Mouse (Mus musculus) cerebellum, adult 11-12 months (tissue): ENCODE measurements around the gene Tchp.

Experiments
- DNase-seq: peaks from one replicate; pipeline ENCODE4 v3.0.0; 2022

The Tchp gene

GRCm38 (mm10) chr5:114707265-114708068 lies at the start of gene Tchp:
Gene Tchp (plus strand): TSS chr5:114707760.
- peak; percentile 92 for DNase-seq

- no peak for DNase-seq
These were observed 49.3 kb upstream of the Tchp start, which contains the start of gene Trpv4 for GRCm38 (mm10) chr5:114658255-114658654. Gene Trpv4 (minus strand): TSS chr5:114658421.

- DNase-seq = no peak
These were observed 46.5 kb upstream of the Tchp start for GRCm38 (mm10) chr5:114661029-114661428.

GRCm38 (mm10) chr5:114664139-114664538 lies 43.4 kb upstream of the Tchp start:
- no peak for DNase-seq

- DNase-seq = no peak
These were observed 42.8 kb upstream of the Tchp start for GRCm38 (mm10) chr5:114664750-114665149.

- DNase-seq = no peak
These were observed 40.9 kb upstream of the Tchp start for GRCm38 (mm10) chr5:114666659-114667058.

GRCm38 (mm10) chr5:114667228-114667856 lies 40.2 kb upstream of the Tchp start:
- peak; percentile 95 for DNase-seq

- no peak for DNase-seq
These were observed 38.5 kb upstream of the Tchp start for GRCm38 (mm10) chr5:114669014-114669413.

- no peak for DNase-seq
These were observed 34.4 kb upstream of the Tchp start for GRCm38 (mm10) chr5:114673114-114673513.

- DNase-seq = no peak
These were observed 33.0 kb upstream of the Tchp start for GRCm38 (mm10) chr5:114674594-114674993.

GRCm38 (mm10) chr5:114679841-114680591 lies 27.5 kb upstream of the Tchp start:
- no peak for DNase-seq

- DNase-seq = no peak
These were observed 26.8 kb upstream of the Tchp start for GRCm38 (mm10) chr5:114680676-114681285.

GRCm38 (mm10) chr5:114681717-114682116 lies 25.8 kb upstream of the Tchp start:
- peak; percentile 75 for DNase-seq

- DNase-seq = no peak
These were observed 21.6 kb upstream of the Tchp start for GRCm38 (mm10) chr5:114685986-114686385.

- DNase-seq = no peak
These were observed 20.8 kb upstream of the Tchp start for GRCm38 (mm10) chr5:114686726-114687210.

- DNase-seq = no peak
These were observed 19.7 kb upstream of the Tchp start for GRCm38 (mm10) chr5:114687901-114688300.

- no peak for DNase-seq
These were observed 18.9 kb upstream of the Tchp start for GRCm38 (mm10) chr5:114688703-114689102.

- DNase-seq = no peak
These were observed 17.7 kb upstream of the Tchp start for GRCm38 (mm10) chr5:114689700-114690366.

- DNase-seq = peak; percentile 95
These were observed 16.7 kb upstream of the Tchp start, which contains the start of gene Gltp for GRCm38 (mm10) chr5:114690633-114691567. Gene Gltp (minus strand): TSS chr5:114690984.

GRCm38 (mm10) chr5:114695775-114696174 lies 11.8 kb upstream of the Tchp start:
- DNase-seq = no peak

GRCm38 (mm10) chr5:114696939-114697338 lies 10.6 kb upstream of the Tchp start:
- DNase-seq = no peak
